Mouse (Mus musculus) CH12.LX (cell line): ENCODE measurements at regions not wholly inside any gene's neighbourhood (a gene's known extent, or its start where the extent isn't known, plus 50 kb on each side); places are given as distances from the start of the nearest gene placed in this dataset.

Experiments
- DNase-seq: peaks from one replicate; pipeline ENCODE4 v3.0.0-alpha.2; 2013; ENCODE audit errors: extremely low read depth
- H3K27ac ChIP-seq: 2 replicates; pipeline ENCODE4 v1.5.1; 2012; ENCODE audit warnings: low read depth, mild to moderate bottlenecking, control low read depth, moderate library complexity; ENCODE audit not compliant: insufficient read depth
- H3K27me3 ChIP-seq: replicated peaks from 2 replicates; pipeline ENCODE3; 2012; ENCODE audit warnings: inconsistent platforms
- H3K36me3 ChIP-seq, 2 experiments: replicated peaks in 1 of 2; 2 replicates each; pipeline versions ENCODE3 to v1.6.1; 2012; ENCODE audit warnings: inconsistent platforms in 1 of 2, low read length in 1 of 2, mild to moderate bottlenecking in 1 of 2, mixed read lengths in 1 of 2, moderate library complexity in 1 of 2; ENCODE audit not compliant: control insufficient read depth in 1 of 2, insufficient read depth in 1 of 2
- H3K4me1 ChIP-seq, 2 experiments: 2 replicates each; pipeline ENCODE4 v1.6.1; 2012; ENCODE audit warnings: inconsistent platforms in 1 of 2, moderate library complexity in 1 of 2; ENCODE audit not compliant: insufficient read depth in 2 of 2, control insufficient read depth in 1 of 2
- H3K4me2 ChIP-seq: 2 replicates; pipeline ENCODE4 v1.6.1; 2012; ENCODE audit warnings: low read depth, mild to moderate bottlenecking, control low read depth; ENCODE audit not compliant: poor library complexity, insufficient read depth, severe bottlenecking
- H3K4me3 ChIP-seq, 3 experiments: fragments of 150-350 bp in 1 of 3; sonication (generic) in 1 of 3; replicated peaks in 1 of 3; 2 replicates each; pipeline versions ENCODE3 to v1.5.1; 2011 to 2012; ENCODE audit warnings: low read depth in 2 of 3, low read length in 2 of 3, mild to moderate bottlenecking in 2 of 3, moderate library complexity in 2 of 3, control low read depth in 1 of 3, improper control_type of control experiment in 1 of 3, inconsistent platforms in 1 of 3, mixed read lengths in 1 of 3; ENCODE audit not compliant: poor library complexity in 1 of 3
- H3K79me2 ChIP-seq: replicated peaks from 2 replicates; pipeline ENCODE4 v1.6.1; 2012; ENCODE audit warnings: mild to moderate bottlenecking, moderate library complexity; ENCODE audit not compliant: control insufficient read depth, poor library complexity, insufficient read depth, severe bottlenecking; ENCODE audit errors: extremely low read depth
- H3K9ac ChIP-seq: 2 replicates; pipeline ENCODE4 v1.6.1; 2012; ENCODE audit warnings: low read depth, mild to moderate bottlenecking, control low read depth, moderate library complexity; ENCODE audit not compliant: insufficient read depth
- H3K9me3 ChIP-seq: replicated peaks from 2 replicates; pipeline ENCODE3; 2012; ENCODE audit warnings: low read length, inconsistent platforms, mixed read lengths
- BHLHE40 ChIP-seq: IDR thresholded peaks from 2 replicates; pipeline ENCODE4 v1.6.1; 2011; ENCODE audit warnings: mild to moderate bottlenecking, low read depth, low read length, improper control_type of control experiment
- CHD1 ChIP-seq: IDR thresholded peaks from 2 replicates; pipeline ENCODE4 v1.6.1; 2012; ENCODE audit warnings: low read depth, low read length, improper control_type of control experiment, inconsistent platforms
- CHD2 ChIP-seq: IDR thresholded peaks from 2 replicates; pipeline ENCODE4 v1.6.1; 2011; ENCODE audit warnings: low read length, improper control_type of control experiment
- CTCF ChIP-seq, 2 experiments: IDR thresholded peaks in 1 of 2; conservative IDR thresholded peaks in 1 of 2; 2 replicates each; pipeline ENCODE4 v1.5.1; 2011 to 2012; ENCODE audit warnings: low read depth in 2 of 2, low read length in 2 of 2, improper control_type of control experiment in 1 of 2, inconsistent platforms in 1 of 2, mild to moderate bottlenecking in 1 of 2, moderate library complexity in 1 of 2
- E2F4 ChIP-seq: IDR thresholded peaks from 2 replicates; pipeline ENCODE4 v1.6.1; 2011; ENCODE audit warnings: low read depth, low read length, improper control_type of control experiment; ENCODE audit not compliant: insufficient replicate concordance
- ELF1 ChIP-seq: IDR thresholded peaks from 2 replicates; pipeline ENCODE4 v1.6.1; 2014; ENCODE audit warnings: low read depth, mild to moderate bottlenecking, inconsistent platforms, low read length, improper control_type of control experiment
- EP300 ChIP-seq: IDR thresholded peaks from 2 replicates; pipeline ENCODE4 v1.6.1; 2011; ENCODE audit warnings: low read length, improper control_type of control experiment
- GABPA ChIP-seq: IDR thresholded peaks from 2 replicates; pipeline ENCODE4 v1.6.1; 2012; ENCODE audit warnings: low read depth, low read length, improper control_type of control experiment, inconsistent platforms; ENCODE audit not compliant: insufficient replicate concordance
- HCFC1 ChIP-seq: IDR thresholded peaks from 2 replicates; pipeline ENCODE4 v1.6.1; 2012; ENCODE audit warnings: low read depth, mild to moderate bottlenecking, inconsistent platforms, low read length, improper control_type of control experiment
- IRF4 ChIP-seq: IDR thresholded peaks from 2 replicates; pipeline ENCODE4 v1.6.1; 2014; ENCODE audit warnings: low read depth, mild to moderate bottlenecking, inconsistent platforms, low read length, improper control_type of control experiment
- JUN ChIP-seq: IDR thresholded peaks from 2 replicates; pipeline ENCODE4 v1.6.1; 2011; ENCODE audit warnings: low read depth, mild to moderate bottlenecking, low read length, improper control_type of control experiment, moderate library complexity; ENCODE audit not compliant: insufficient read depth
- JUND ChIP-seq: conservative IDR thresholded peaks from 2 replicates; pipeline ENCODE4 v1.6.1; 2011; ENCODE audit warnings: low read depth, low read length, improper control_type of control experiment
- MAFK ChIP-seq: IDR thresholded peaks from 2 replicates; pipeline ENCODE4 v1.6.1; 2011; ENCODE audit warnings: low read length, improper control_type of control experiment; ENCODE audit not compliant: insufficient replicate concordance
- MAZ ChIP-seq: IDR thresholded peaks from 2 replicates; pipeline ENCODE4 v1.6.1; 2012; ENCODE audit warnings: low read depth, mild to moderate bottlenecking, inconsistent platforms, low read length, improper control_type of control experiment, moderate library complexity
- MEF2A ChIP-seq: IDR thresholded peaks from 2 replicates; pipeline ENCODE4 v1.6.1; 2014; ENCODE audit warnings: low read depth, mild to moderate bottlenecking, inconsistent platforms, low read length, improper control_type of control experiment, borderline replicate concordance
- MXI1 ChIP-seq: IDR thresholded peaks from 2 replicates; pipeline ENCODE4 v1.6.1; 2011; ENCODE audit warnings: mild to moderate bottlenecking, low read depth, low read length, improper control_type of control experiment
- NELFE ChIP-seq: IDR thresholded peaks from 2 replicates; pipeline ENCODE4 v1.6.1; 2011; ENCODE audit warnings: low read depth, low read length, improper control_type of control experiment
- NRF1 ChIP-seq: IDR thresholded peaks from 2 replicates; pipeline ENCODE4 v1.6.1; 2014; ENCODE audit warnings: low read depth, mild to moderate bottlenecking, inconsistent platforms, low read length, improper control_type of control experiment, moderate library complexity
- PAX5 ChIP-seq: IDR thresholded peaks from 2 replicates; pipeline ENCODE4 v1.6.1; 2012; ENCODE audit warnings: low read length, inconsistent platforms, mixed read lengths
- POLR2A ChIP-seq: IDR thresholded peaks from 2 replicates; pipeline ENCODE4 v1.6.1; 2011; ENCODE audit warnings: low read depth, mild to moderate bottlenecking, improper control_type of control experiment, low read length
- POLR2AphosphoS2 ChIP-seq: IDR thresholded peaks from 2 replicates; pipeline ENCODE4 v1.6.1; 2011; ENCODE audit warnings: low read depth, low read length, improper control_type of control experiment
- RAD21 ChIP-seq: IDR thresholded peaks from 2 replicates; pipeline ENCODE4 v1.6.1; 2011; ENCODE audit warnings: low read depth, mild to moderate bottlenecking, low read length, improper control_type of control experiment, moderate library complexity
- RCOR1 ChIP-seq: conservative IDR thresholded peaks from 2 replicates; pipeline ENCODE4 v1.6.1; 2012; ENCODE audit warnings: low read depth, mild to moderate bottlenecking, inconsistent platforms, low read length, improper control_type of control experiment
- SIN3A ChIP-seq: IDR thresholded peaks from 2 replicates; pipeline ENCODE4 v1.6.1; 2012; ENCODE audit warnings: low read length, improper control_type of control experiment, inconsistent platforms
- SMC3 ChIP-seq: IDR thresholded peaks from 2 replicates; pipeline ENCODE4 v1.6.1; 2011; ENCODE audit warnings: low read depth, low read length, improper control_type of control experiment
- TCF12 ChIP-seq: IDR thresholded peaks from 2 replicates; pipeline ENCODE4 v1.6.1; 2014; ENCODE audit warnings: low read depth, mild to moderate bottlenecking, inconsistent platforms, low read length, improper control_type of control experiment
- UBTF ChIP-seq: IDR thresholded peaks from 2 replicates; pipeline ENCODE4 v1.6.1; 2012; ENCODE audit warnings: low read depth, mild to moderate bottlenecking, inconsistent platforms, low read length, improper control_type of control experiment, moderate library complexity
- USF1 ChIP-seq: IDR thresholded peaks from 2 replicates; pipeline ENCODE4 v1.6.1; 2014; ENCODE audit warnings: low read depth, mild to moderate bottlenecking, inconsistent platforms, low read length, improper control_type of control experiment
- USF2 ChIP-seq: conservative IDR thresholded peaks from 2 replicates; pipeline ENCODE4 v1.6.1; 2011; ENCODE audit warnings: low read depth, low read length, improper control_type of control experiment
- ZC3H11A ChIP-seq: IDR thresholded peaks from 2 replicates; pipeline ENCODE4 v1.6.1; 2012; ENCODE audit warnings: low read depth, mild to moderate bottlenecking, inconsistent platforms, low read length, improper control_type of control experiment
- ZKSCAN1 ChIP-seq: IDR thresholded peaks from 2 replicates; pipeline ENCODE4 v1.6.1; 2012; ENCODE audit warnings: low read depth, inconsistent platforms, low read length, improper control_type of control experiment, borderline replicate concordance
- ZMIZ1 ChIP-seq: IDR thresholded peaks from 2 replicates; pipeline ENCODE4 v1.6.1; 2012; ENCODE audit warnings: low read depth, mild to moderate bottlenecking, inconsistent platforms, low read length, improper control_type of control experiment
- ZNF384 ChIP-seq: IDR thresholded peaks from 2 replicates; pipeline ENCODE4 v1.6.1; 2012; ENCODE audit warnings: low read depth, low read length, improper control_type of control experiment, inconsistent platforms
- dilution Hi-C: fragments of 300-500 bp; cut with MboI; formaldehyde crosslinking; loops from 2 replicates; pipeline ENCODE4 v1.14.3; 2020; ENCODE audit warnings: low sequenced_read_pairs; ENCODE audit not compliant: extremely low pct_unique_long_range_greater_than_20kb, extremely low pct_ligation_motif_present
- in situ Hi-C: fragments of 300-500 bp; cut with MboI; formaldehyde crosslinking; loops from 3 replicates; pipeline ENCODE4 v1.14.3; 2019; ENCODE audit warnings: low sequenced_read_pairs, low pct_ligation_motif_present, low pct_unique_long_range_greater_than_20kb, mixed read lengths

DNA sequence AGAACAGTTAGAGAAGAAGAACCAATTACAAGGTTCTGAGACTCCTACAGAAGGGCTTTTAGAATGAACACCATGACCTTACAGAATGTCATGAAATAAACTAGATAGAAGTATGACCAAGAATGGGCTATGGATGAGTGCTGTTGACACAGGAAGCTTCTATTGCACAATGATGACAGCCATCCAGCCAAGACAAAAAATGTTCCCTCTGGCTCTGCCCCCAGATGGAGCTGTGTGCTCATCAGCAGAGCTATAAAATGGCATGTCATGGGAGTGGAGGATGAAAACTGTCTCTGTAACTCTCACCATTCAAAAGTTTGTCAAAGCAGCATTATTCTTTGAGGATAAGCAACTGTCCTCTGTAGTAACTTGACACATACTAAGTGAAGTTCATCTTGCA lies 1086.0 kb upstream of the Cited2 start:
- in situ Hi-C loops = no loop called here
- Histone ChIP-seq H3K27ac (no peak overlapping the region), H3K9me3 (no peaks in the 10 kb centered on the region), H3K9ac (no peak overlapping the region), H3K4me2 (no peak overlapping the region), H3K79me2 (no peaks in the 10 kb centered on the region), H3K36me3 (no peaks in the 10 kb centered on the region), H3K27me3 (no peaks in the 10 kb centered on the region), H3K4me1 (no peaks in the 10 kb centered on the region), H3K4me3 (no peak overlapping the region)
- DNase-seq = peak; percentile 12
- TF ChIP-seq POLR2A = no peak
- TF ChIP-seq ZKSCAN1 = no peak
- no peak for TF ChIP-seq RCOR1
- no peak for TF ChIP-seq NRF1
- TF ChIP-seq IRF4 = no peak
- no peak for TF ChIP-seq ZMIZ1
- no peak for TF ChIP-seq JUN
- TF ChIP-seq ZC3H11A = peak; percentile 49
- TF ChIP-seq USF1 = no peak
- TF ChIP-seq MEF2A = no peak
- no peak for TF ChIP-seq POLR2AphosphoS2
- TF ChIP-seq MXI1 = no peak
- TF ChIP-seq CTCF (conservative IDR thresholded peaks at IDR 0.05 in 1 of 2, IDR thresholded peaks at IDR 0.05 in 1 of 2; ENCODE audit: low read depth in 2 of 2, low read length in 2 of 2) = peak in 1 of 2 experiments; percentile 69; a peak in 3 of 4 replicates
- peak; percentile 37; the same call in 1 of the 2 replicates for TF ChIP-seq ZNF384
- no peak for TF ChIP-seq USF2
- no peak for TF ChIP-seq JUND
- no peak for TF ChIP-seq CHD2
- TF ChIP-seq EP300 = no peak
- TF ChIP-seq ELF1 = no peak
- TF ChIP-seq SMC3 = peak; percentile 72
- no peak for TF ChIP-seq GABPA
- no peak for TF ChIP-seq MAZ
- TF ChIP-seq MAFK = no peak
- TF ChIP-seq E2F4 = no peak
- no peak for TF ChIP-seq NELFE
- TF ChIP-seq RAD21 = peak; percentile 79
- TF ChIP-seq SIN3A = no peak
- no peak for TF ChIP-seq UBTF
- TF ChIP-seq BHLHE40 = no peak
- TF ChIP-seq TCF12 = no peak
- no peak for TF ChIP-seq PAX5
- TF ChIP-seq HCFC1 = no peak
- no peak for TF ChIP-seq CHD1
- dilution Hi-C loops = no loop called here
